Mouse (Mus musculus): ENCODE data around the gene Lrmda.

Lrmda gene

GRCm38 (mm10) chr14:22093124-22093523 lies 73.6 kb downstream of the Lrmda start:
- DNase-seq (ENCODE audit: low spot score): no peak

DNA sequence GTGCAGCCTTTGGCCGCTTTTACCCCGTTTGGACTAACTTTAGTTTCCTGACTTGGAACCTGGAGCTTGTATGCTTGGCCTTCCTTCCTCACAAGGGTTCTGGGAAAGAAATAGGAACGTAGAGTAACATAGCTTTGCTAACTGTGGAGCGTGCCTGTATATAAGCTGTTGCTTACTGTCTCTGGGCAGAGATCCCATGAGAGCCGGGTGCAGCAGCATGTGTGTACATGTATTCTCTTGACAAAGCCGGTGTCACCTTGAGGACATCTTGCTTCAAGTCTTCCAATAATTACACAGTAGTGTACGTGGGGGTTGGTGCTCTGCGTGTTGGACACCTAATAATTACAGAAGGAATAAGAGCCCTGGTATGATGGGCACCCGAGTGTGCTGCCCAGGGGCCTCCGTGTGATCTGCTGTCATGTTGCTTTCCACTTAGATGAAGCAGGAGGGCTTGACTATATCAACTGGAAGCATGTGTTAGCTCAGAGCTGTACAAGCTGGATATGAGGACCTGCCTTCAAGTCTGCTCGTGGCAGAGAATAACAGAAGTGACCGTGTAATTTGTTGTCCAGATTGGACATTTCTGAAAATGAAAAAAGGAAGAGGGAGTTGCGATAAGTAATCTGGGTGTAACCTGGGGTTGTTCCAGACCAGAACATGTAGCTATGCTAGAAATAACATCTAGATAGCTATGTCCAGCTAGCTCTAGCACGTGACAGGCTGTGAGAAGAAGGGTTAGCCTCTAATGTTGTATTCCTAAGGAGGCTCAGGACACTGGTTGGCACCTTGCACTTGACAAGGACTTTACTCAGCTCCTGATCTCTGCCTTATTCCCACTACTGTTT lies 82.7 kb downstream of the Lrmda start:
- DNase-seq (ENCODE audit: low spot score): no peak

GRCm38 (mm10) chr14:22105855-22106254 lies 86.3 kb downstream of the Lrmda start:
- DNase-seq (ENCODE audit: low spot score): no peak

GRCm38 (mm10) chr14:22106777-22107176 lies 87.3 kb downstream of the Lrmda start:
- no peak for DNase-seq (ENCODE audit: low spot score)

- DNase-seq (ENCODE audit: low spot score): no peak
Observed at GRCm38 (mm10) chr14:22109423-22109822, 89.9 kb downstream of the Lrmda start.

- DNase-seq (ENCODE audit: low spot score): no peak
Observed at GRCm38 (mm10) chr14:22113463-22114361, 94.2 kb downstream of the Lrmda start.

GRCm38 (mm10) chr14:22114651-22115351 lies 95.3 kb downstream of the Lrmda start:
- peak; percentile 21 for DNase-seq (ENCODE audit: low spot score)

DNA sequence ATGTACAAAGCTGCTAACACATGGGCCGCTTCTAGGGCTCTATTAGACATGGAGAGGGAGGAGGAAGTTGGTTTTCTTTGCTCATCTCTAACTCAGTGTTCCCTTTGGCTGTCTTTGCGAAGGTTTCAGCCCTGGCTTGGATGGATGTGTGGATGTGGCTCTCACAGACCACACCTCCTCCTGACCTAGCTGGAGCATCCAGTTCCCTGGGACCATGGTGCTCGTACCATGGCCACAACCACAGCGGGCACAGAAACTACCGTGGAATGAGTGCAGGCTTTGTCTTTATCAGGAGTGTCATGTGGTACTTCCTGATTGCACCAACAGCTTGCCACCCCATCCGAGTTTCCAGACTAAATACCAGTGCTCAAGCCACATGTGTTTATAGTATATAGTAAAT lies 98.6 kb downstream of the Lrmda start:
- DNase-seq (ENCODE audit: low spot score): no peak

GRCm38 (mm10) chr14:22118512-22118911 lies 99.0 kb downstream of the Lrmda start:
- DNase-seq (ENCODE audit: low spot score): no peak

DNA sequence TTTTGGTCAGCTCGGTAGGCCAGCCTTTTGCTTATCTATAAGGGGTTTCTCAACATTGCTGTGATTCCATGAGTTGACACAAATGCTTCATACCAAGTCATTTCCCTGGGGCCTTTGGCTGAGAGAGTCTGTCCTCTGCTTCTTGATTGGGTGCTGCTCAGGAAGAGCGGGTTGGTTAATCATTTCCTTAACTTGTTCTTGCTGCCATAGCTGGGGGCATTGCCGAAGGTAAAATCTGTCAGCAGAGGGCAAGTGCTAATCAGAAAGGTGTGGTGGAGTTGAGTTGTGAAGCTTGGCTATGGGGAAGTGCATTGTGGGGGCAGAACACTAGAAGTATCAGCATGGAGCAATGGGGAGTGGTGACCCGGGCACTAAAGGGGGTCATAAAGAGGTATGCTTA lies 106.8 kb downstream of the Lrmda start:
- no peak for DNase-seq (ENCODE audit: low spot score)

- DNase-seq (ENCODE audit: low spot score): no peak
Observed at GRCm38 (mm10) chr14:22126859-22127258, 107.3 kb downstream of the Lrmda start.

DNA sequence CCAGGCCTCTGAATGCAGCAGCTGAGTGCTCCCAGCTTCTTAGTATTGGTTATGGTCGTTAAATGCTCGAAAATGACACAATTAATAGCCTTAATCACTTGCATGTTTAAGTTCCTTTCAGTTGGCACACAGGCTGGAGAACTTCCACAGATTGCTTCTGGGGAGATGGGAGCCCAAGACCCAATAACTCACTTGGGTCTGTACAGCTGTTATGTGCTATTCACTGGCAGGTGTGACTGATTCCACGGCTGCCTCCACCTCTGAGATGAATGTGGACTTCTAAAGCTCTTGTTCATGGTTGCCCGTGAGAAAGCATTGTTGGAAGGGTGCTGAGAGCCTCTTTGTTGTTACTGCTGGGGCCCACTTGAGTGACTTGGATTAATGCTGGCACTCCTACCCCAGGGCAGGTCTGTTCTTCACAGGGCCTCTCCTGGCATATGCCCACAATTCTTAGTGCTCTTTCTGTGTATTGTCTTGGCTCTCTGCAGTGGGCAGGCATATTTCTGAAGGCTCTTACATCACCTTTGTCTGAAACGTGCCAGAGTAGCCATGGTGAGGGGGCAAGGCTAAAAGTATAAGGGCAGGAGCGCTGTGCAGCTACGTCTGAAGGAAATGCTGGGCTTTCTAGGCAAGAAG lies 111.6 kb downstream of the Lrmda start:
- no peak for DNase-seq (ENCODE audit: low spot score)

- DNase-seq (ENCODE audit: low spot score): no peak
Observed at GRCm38 (mm10) chr14:22139281-22139680, 119.8 kb downstream of the Lrmda start.

DNA sequence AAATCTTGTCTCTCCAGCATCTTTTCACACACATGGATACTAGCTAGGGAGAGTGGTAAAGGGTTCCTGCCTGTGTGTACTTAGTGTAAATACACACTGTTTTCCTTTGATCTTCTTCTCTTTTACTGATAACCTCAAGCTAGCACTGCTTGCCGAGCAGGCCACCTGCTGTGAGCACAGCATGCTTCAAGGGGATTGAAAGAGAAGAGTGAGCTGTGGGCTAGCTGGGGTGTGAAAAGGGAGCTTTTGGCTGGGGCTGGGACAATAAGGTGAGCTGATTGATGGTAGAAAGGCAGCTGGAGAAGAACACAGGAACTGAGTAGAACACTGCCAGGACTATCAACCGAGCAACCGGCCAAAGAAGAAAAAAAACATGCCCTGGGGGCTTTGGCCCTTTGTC lies 124.5 kb downstream of the Lrmda start:
- DNase-seq (ENCODE audit: low spot score): no peak

DNA sequence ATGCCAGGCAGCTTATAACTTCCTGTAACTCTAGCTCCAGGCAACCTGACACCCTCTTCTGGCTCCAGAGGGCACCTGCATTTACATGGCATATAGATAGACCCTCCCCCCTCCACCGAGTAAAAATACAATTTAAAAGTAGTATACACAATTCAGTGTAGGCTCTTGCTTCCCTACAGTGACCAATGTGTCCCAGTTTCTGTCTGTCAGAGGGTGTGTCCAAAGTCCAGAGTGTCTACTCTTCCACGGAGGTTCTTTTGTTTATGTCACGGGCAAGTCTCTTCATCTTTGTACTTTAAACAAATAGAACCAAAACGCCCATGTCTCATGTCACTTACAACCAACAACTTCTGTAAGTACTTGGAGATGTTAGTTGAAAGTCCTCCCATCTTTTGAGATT lies 126.4 kb downstream of the Lrmda start:
- no peak for DNase-seq (ENCODE audit: low spot score)

DNA sequence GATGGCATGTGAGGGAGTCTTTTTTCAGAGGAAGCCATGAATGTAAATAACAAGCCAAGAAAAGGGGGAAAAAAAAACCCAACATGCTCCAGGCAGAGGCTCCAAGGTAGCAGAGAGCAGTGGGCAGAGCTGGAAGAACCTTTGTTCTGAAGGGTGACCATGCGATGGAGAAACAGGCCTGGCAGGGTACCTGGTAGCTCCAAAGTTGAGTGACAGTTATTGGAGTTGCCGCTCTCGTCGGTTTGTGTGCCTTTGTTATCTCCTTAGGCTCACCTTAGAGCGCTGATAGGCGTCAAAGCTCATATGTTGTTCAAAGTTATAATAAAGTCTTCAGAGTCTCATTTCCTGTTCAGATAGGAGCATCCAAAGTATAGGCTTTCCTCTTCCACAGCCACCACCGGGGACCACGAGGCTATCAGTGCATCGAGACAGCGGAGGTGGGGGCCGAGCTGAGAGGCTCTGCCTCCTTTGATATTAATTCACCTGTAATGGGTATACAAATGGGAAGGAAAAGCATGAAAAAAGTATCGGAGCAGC lies 127.1 kb downstream of the Lrmda start:
- DNase-seq (ENCODE audit: low spot score): no peak

- no peak for DNase-seq (ENCODE audit: low spot score)
Observed at GRCm38 (mm10) chr14:22147341-22148024, 128.0 kb downstream of the Lrmda start.

DNA sequence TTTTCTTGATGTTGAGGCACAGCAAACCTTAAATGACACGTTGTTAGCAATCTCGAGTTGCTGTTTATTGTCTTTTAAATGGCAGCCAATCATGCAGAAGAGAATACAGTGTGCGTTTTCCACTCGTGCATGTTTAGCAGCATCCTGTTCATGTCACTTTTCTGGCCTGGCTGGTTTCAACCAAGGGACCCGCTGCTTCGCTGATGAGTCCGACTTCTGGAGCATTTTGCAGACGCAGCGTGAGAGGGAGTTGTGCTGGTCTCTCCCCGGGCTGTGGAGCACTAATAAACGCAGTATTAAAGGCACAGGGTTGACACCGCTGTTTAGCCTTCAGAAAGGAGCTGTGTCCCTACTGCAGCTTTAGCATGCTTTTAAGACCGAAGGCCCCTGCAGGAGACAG lies 133.2 kb downstream of the Lrmda start:
- DNase-seq (ENCODE audit: low spot score): no peak

- no peak for DNase-seq (ENCODE audit: low spot score)
Observed at GRCm38 (mm10) chr14:22154096-22154495, 134.6 kb downstream of the Lrmda start.

DNA sequence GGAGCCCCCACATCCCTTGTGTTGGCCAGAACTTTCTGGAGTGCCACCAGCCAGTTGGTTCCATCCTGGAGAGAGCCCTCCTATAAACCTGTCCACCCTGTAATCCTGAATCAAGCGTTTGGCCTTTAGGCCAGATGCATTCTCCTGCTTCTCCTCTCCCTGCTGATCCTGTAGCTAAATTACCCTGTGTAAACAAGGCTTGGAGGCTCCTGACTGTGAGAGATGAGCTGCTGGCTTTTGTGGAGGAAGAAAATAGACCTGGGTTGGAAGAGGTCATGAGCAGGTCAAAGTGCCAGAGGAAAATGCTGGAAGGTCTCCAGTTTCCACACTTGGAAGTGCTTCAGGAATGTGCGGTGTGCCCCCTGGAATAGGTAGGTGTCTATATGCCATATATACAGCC lies 135.5 kb downstream of the Lrmda start:
- no peak for DNase-seq (ENCODE audit: low spot score)

GRCm38 (mm10) chr14:22155512-22156026 lies 136.1 kb downstream of the Lrmda start:
- DNase-seq (ENCODE audit: low spot score): no peak
